Mouse (Mus musculus) midbrain, postnatal 0 days (tissue): Measurements from ENCODE around the gene Wdr66. TPM values are rescaled to one million over a fixed set of nuclear protein-coding genes. Genes with fewer than 3 reads are reported as not detected.

ENCODE experiments used
- ATAC-seq: fragments of 200-750 bp; cut with Nextera tagmentation; 2 replicates; pipeline ENCODE4 v1.8.0; 2017; ENCODE audit warnings: moderate number of reproducible peaks, mild to moderate bottlenecking, moderate TSS enrichment, moderate library complexity; ENCODE audit not compliant: low FRiP score
- DNase-seq: peaks from one replicate; pipeline ENCODE4 v3.0.0-alpha.2; 2015; ENCODE audit warnings: low spot score
- H3K27ac ChIP-seq: fragments of 300-500 bp; sonication (generic); 2 replicates; pipeline ENCODE4 v1.5.1; 2014; ENCODE audit warnings: low read depth, mild to moderate bottlenecking, low read length, mixed read lengths
- H3K27me3 ChIP-seq: fragments of 300-500 bp; sonication (generic); 2 replicates; pipeline ENCODE4 v1.6.1; 2014; ENCODE audit warnings: low read length, control low read depth, mixed read lengths; ENCODE audit not compliant: insufficient read depth
- H3K36me3 ChIP-seq: fragments of 300-500 bp; sonication (generic); 2 replicates; pipeline ENCODE4 v1.6.1; 2014; ENCODE audit warnings: low read length, control low read depth, mixed read lengths; ENCODE audit not compliant: insufficient read depth
- H3K4me1 ChIP-seq: fragments of 300-500 bp; sonication (generic); 2 replicates; pipeline ENCODE4 v1.6.1; 2014; ENCODE audit warnings: mild to moderate bottlenecking, control low read depth, antibody characterized with exemption, low read length, mixed read lengths; ENCODE audit not compliant: insufficient read depth
- H3K4me2 ChIP-seq: fragments of 300-500 bp; sonication (generic); 2 replicates; pipeline ENCODE4 v1.6.1; 2014; ENCODE audit warnings: low read depth, mild to moderate bottlenecking, low read length, mixed read lengths; ENCODE audit not compliant: poor library complexity, severe bottlenecking
- H3K4me3 ChIP-seq: fragments of 300-500 bp; sonication (generic); 2 replicates; pipeline ENCODE4 v1.5.1; 2014; ENCODE audit warnings: low read depth, mild to moderate bottlenecking, low read length, moderate library complexity
- H3K9ac ChIP-seq: fragments of 300-500 bp; sonication (generic); replicated peaks from 2 replicates; pipeline ENCODE4 v1.6.1; 2014; ENCODE audit warnings: mild to moderate bottlenecking, low read length, moderate library complexity, mixed read lengths; ENCODE audit not compliant: poor library complexity, severe bottlenecking
- H3K9me3 ChIP-seq: fragments of 300-500 bp; sonication (generic); 2 replicates; pipeline ENCODE4 v1.6.1; 2016; ENCODE audit warnings: low read length, control low read depth
- CTCF ChIP-seq: IDR thresholded peaks from 2 replicates; pipeline ENCODE4 v1.5.1; 2016; ENCODE audit warnings: antibody characterized with exemption, mild to moderate bottlenecking
- WGBS: fragments of 180-500 bp; shearing (Covaris S2); extraction: QIAGEN DNeasy Blood & Tissue Kit; methylation state at CpG from one replicate; pipeline ENCODE4 v1.1.7; 2014; 5-methylcytosine and 5-hydroxymethylcytosine counted together
- polyA plus RNA-seq: library from polyadenylated mRNA; unstranded; fragments of >200 nt; fragmentation: Nextera tagmentation; extraction: Ambion mirVana; gene quantifications from 2 replicates; pipeline ENCODE4 v1.2.1, GENCODE M21; 2015
- total RNA-seq: library from RNA; depleted of rRNA; stranded (reverse); fragments of >200 nt; gene quantifications from 2 replicates; pipeline ENCODE4 v1.2.3, GENCODE M21; 2014

Wdr66 gene
- total and polyA plus RNA-seq, 2 experiments from 2014 or later = 2.0 to 2.2 TPM

- Histone ChIP-seq H3K27me3 (no peaks in the 10 kb centered on the region), H3K36me3 (no peaks in the 10 kb centered on the region), H3K4me1 (0 out of 2 replicates have a peak, but pooled peaks cover 4% of the 10 kb centered on the region), H3K4me3 (no peak overlapping the region), H3K27ac (no peak overlapping the region), H3K9ac (no peak overlapping the region), H3K9me3 (no peaks in the 10 kb centered on the region), H3K4me2 (no peak overlapping the region)
- TF ChIP-seq CTCF = no peak
- 56% methylated on average over 11 of the region's 11 CpGs for WGBS
- no peak for ATAC-seq
- no peak for DNase-seq
Measured at GRCm38 (mm10) chr5:123313851-123314380, 62.0 kb downstream of the Wdr66 start.

- Histone ChIP-seq H3K27me3 (no peaks in the 10 kb centered on the region), H3K9ac (no peak overlapping the region), H3K4me3 (no peak overlapping the region), H3K4me1 (0 out of 2 replicates have a peak, but pooled peaks cover 4% of the 10 kb centered on the region), H3K4me2 (no peak overlapping the region), H3K27ac (no peak overlapping the region), H3K9me3 (no peaks in the 10 kb centered on the region), H3K36me3 (no peaks in the 10 kb centered on the region)
- TF ChIP-seq CTCF = no peak
- DNase-seq = no peak
- ATAC-seq = no peak
- WGBS = 43% methylated on average over 9 of the region's 10 CpGs
Measured at GRCm38 (mm10) chr5:123315219-123315866, 63.4 kb downstream of the Wdr66 start.

GRCm38 (mm10) chr5:123317992-123318391 is 66.1 kb downstream of the Wdr66 start:
- Histone ChIP-seq H3K4me3 (no peak overlapping the region), H3K9ac (no peak overlapping the region), H3K4me2 (peak overlapping the region; percentile 10; the same call in 1 of the 2 replicates), H3K27me3 (no peaks in the 10 kb centered on the region), H3K4me1 (0 out of 2 replicates have a peak, but pooled peaks cover 4% of the 10 kb centered on the region), H3K27ac (no peak overlapping the region), H3K9me3 (no peaks in the 10 kb centered on the region), H3K36me3 (no peaks in the 10 kb centered on the region)
- 28% methylated on average over 6 of the region's 6 CpGs for WGBS
- DNase-seq = no peak
- no peak for ATAC-seq
- TF ChIP-seq CTCF = no peak

DNA sequence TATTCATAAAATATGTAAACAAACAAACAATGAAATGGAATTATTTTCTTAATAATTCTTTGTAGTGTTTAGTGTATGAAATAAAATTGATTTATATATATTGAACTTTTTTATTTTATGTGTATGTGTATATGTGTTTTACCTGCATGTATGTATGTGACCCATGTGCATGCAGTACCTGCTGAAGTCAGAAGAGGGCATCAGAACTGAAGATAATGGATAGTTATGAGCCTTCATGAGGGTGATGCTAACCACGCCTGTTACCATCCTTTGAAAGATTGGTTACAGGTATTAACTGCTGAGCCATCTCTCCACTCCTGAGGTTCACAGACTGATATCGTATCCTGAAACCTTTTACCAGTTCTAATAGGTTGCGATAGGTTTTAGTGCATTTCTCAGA is 68.2 kb downstream of the Wdr66 start:
- 0 out of 2 replicates have a peak, but pooled peaks have one; percentile 12 for TF ChIP-seq CTCF
- Histone ChIP-seq H3K4me3 (no peak overlapping the region), H3K36me3 (no peaks in the 10 kb centered on the region), H3K4me1 (0 out of 2 replicates have a peak, but pooled peaks cover 8% of the 10 kb centered on the region), H3K27ac (no peak overlapping the region), H3K27me3 (no peaks in the 10 kb centered on the region), H3K9me3 (no peaks in the 10 kb centered on the region), H3K4me2 (no peak overlapping the region), H3K9ac (no peak overlapping the region)
- DNase-seq (no peak), ATAC-seq (no peak)
- 94% methylated on average over 3 of the region's 3 CpGs for WGBS

- H3K27me3 ChIP-seq = no peaks in the 10 kb centered on the region
- DNase-seq (peak; percentile 51), ATAC-seq (no peak)
- H3K27ac ChIP-seq = no peak overlapping the region
- H3K4me2 ChIP-seq = peak overlapping the region; percentile 18; the same call in 1 of the 2 replicates
- H3K4me3 ChIP-seq = no peak overlapping the region
- no peaks in the 10 kb centered on the region for H3K36me3 ChIP-seq
- no peak overlapping the region for H3K9ac ChIP-seq
- no peaks in the 10 kb centered on the region for H3K9me3 ChIP-seq
- H3K4me1 ChIP-seq = 0 out of 2 replicates have a peak, but pooled peaks cover 4% of the 10 kb centered on the region
- TF ChIP-seq CTCF = no peak
- WGBS = 8% methylated on average over 15 of the region's 15 CpGs
Measured at GRCm38 (mm10) chr5:123324242-123324641, 72.3 kb downstream of the Wdr66 start.
